In the genomic region with DNA sequence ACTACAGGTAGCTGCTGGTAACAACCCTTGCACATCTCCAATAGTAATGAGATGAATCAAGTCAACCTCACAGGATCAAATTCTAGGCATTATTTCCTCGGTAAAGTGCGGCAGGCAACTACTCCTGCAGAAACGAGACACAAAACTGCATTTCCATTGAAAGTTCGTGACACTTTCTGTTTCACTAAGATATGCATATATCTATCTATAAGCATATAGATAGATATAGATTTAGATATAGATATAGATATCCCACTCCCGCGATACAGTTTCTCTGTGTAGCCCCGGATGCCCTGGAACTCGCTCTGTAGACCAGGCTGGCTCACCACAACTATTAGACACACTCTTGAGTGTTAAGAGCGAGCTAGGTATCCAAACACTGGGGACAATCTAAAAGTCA, we compare ENCODE assay signal across 8 mouse cellular contexts. TPM values are rescaled to one million over a fixed set of nuclear protein-coding genes. Genes with fewer than 3 reads are reported as not detected.
A peak's percentile ranks its signal among the peaks of the same experiment; 100 is the strongest.
DNase-seq lines count a peak whose midpoint lies in the region; ATAC-seq and TF ChIP-seq lines count a peak whose summit lies in the region.

No protein-coding gene starts in this region.

- H3K27ac ChIP-seq in heart, embryonic 14.5 days (replicated peaks in 1 of 2; ENCODE audit: control insufficient read depth in 1 of 2, insufficient read depth in 1 of 2, low read depth in 2 of 2, low read length in 2 of 2), result no peak overlapping the region; a peak in 1 of 4 replicates
- H3K27ac ChIP-seq in forebrain, postnatal 0 days (ENCODE audit: low read depth, low read length), result no peak overlapping the region
- no peak overlapping the region for H3K27ac ChIP-seq in midbrain, embryonic 11.5 days (ENCODE audit: low read depth, low read length)

- H3K36me3 ChIP-seq in heart, embryonic 14.5 days (ENCODE audit: control insufficient read depth, insufficient read depth, low read length), result no peaks in the 10 kb centered on the region
- peaks cover 6% of the 10 kb centered on the region for H3K36me3 ChIP-seq in E14TG2a.4 (ENCODE audit: insufficient read depth, low read length)
- no peaks in the 10 kb centered on the region for H3K36me3 ChIP-seq in forebrain, postnatal 0 days (ENCODE audit: insufficient read depth)
- H3K36me3 ChIP-seq in midbrain, embryonic 11.5 days (ENCODE audit: control insufficient read depth, insufficient read depth, low read length), result no peaks in the 10 kb centered on the region

- H3K9ac ChIP-seq in heart, embryonic 14.5 days (ENCODE audit: low read length), result peak overlapping the region; percentile 87
- H3K9ac ChIP-seq in forebrain, postnatal 0 days, result peak overlapping the region; percentile 86
- peak overlapping the region; percentile 89 for H3K9ac ChIP-seq in midbrain, embryonic 11.5 days (ENCODE audit: low read length)

- peak overlapping the region; percentile 73 to 82 for H3K4me3 ChIP-seq in heart, embryonic 14.5 days (ENCODE audit: control insufficient read depth in 1 of 2, insufficient read depth in 1 of 2, low read depth in 1 of 2, low read length in 2 of 2)
- peak overlapping the region; percentile 84 for H3K4me3 ChIP-seq in E14TG2a.4 (replicated peaks; ENCODE audit: low read length)
- H3K4me3 ChIP-seq in forebrain, postnatal 0 days (ENCODE audit: low read depth, low read length), result peak overlapping the region; percentile 53
- peak overlapping the region; percentile 64 for H3K4me3 ChIP-seq in midbrain, embryonic 11.5 days (ENCODE audit: low read depth, low read length)

- H3K4me2 ChIP-seq in heart, embryonic 14.5 days (ENCODE audit: low read length), result peak overlapping the region; percentile 74
- H3K4me2 ChIP-seq in forebrain, postnatal 0 days (ENCODE audit: low read depth), result peak overlapping the region; percentile 65
- H3K4me2 ChIP-seq in midbrain, embryonic 11.5 days, result peak overlapping the region; percentile 52

- no peak for ATAC-seq in heart, embryonic 14.5 days (ENCODE audit: insufficient number of reproducible peaks, insufficient read depth, low FRiP score, low read depth)
- ATAC-seq in forebrain, postnatal 0 days, result no peak
- peak; percentile 18; the same call in 1 of the 2 replicates for ATAC-seq in midbrain, embryonic 11.5 days (ENCODE audit: low FRiP score)

- H3K4me1 ChIP-seq in heart, embryonic 14.5 days (ENCODE audit: control insufficient read depth in 2 of 2, insufficient read depth in 2 of 2, low read length in 2 of 2), result peaks cover 0 to 6% of the 10 kb centered on the region in 2 experiments; a peak in 1 of 4 replicates
- H3K4me1 ChIP-seq in E14TG2a.4 (replicated peaks; ENCODE audit: low read depth, low read length), result peaks cover 13% of the 10 kb centered on the region
- peaks cover 10% of the 10 kb centered on the region; the same call in 1 of the 2 replicates for H3K4me1 ChIP-seq in forebrain, postnatal 0 days (ENCODE audit: insufficient read depth)
- H3K4me1 ChIP-seq in midbrain, embryonic 11.5 days (ENCODE audit: control insufficient read depth, insufficient read depth, low read length), result peaks cover 4% of the 10 kb centered on the region; the same call in 1 of the 2 replicates

- no peaks in the 10 kb centered on the region for H3K27me3 ChIP-seq in heart, embryonic 14.5 days (ENCODE audit: control insufficient read depth, insufficient read depth, low read length)
- H3K27me3 ChIP-seq in E14TG2a.4 (ENCODE audit: insufficient read depth, low read length), result no peaks in the 10 kb centered on the region
- no peaks in the 10 kb centered on the region for H3K27me3 ChIP-seq in forebrain, postnatal 0 days (ENCODE audit: insufficient read depth, low read length)
- H3K27me3 ChIP-seq in midbrain, embryonic 11.5 days (ENCODE audit: control insufficient read depth, insufficient read depth, low read length), result no peaks in the 10 kb centered on the region

- no peak for TF ChIP-seq CTCF in E14TG2a.4 (conservative IDR thresholded peaks at IDR 0.05; ENCODE audit: low read length)
- no peak for TF ChIP-seq CTCF in forebrain, postnatal 0 days (IDR thresholded peaks at IDR 0.05; ENCODE audit: low read depth)

- DNase-seq in heart, postnatal 14 days, result no peak
- peak; percentile 8 for DNase-seq in forebrain, postnatal 0 days
- no peak for DNase-seq in midbrain, embryonic 11.5 days (ENCODE audit: low spot score, missing footprints)
- DNase-seq in T-cell, adult 2 months (ENCODE audit: low spot score), result no peak
- no peak for DNase-seq in frontal cortex, postnatal 14 days (ENCODE audit: low spot score in 2 of 2)
- DNase-seq in lung, postnatal 36 days, result no peak

- WGBS in heart, embryonic 14.5 days, result 29% methylated on average over 9 of the region's 9 CpGs
- WGBS in forebrain, postnatal 0 days, result 25% methylated on average over 9 of the region's 9 CpGs
- 33% methylated on average over 9 of the region's 9 CpGs for WGBS in midbrain, embryonic 11.5 days

- intact Hi-C loops in heart, postnatal 14 days (cut with DNase I), result no loop called here

- H3K9me3 ChIP-seq in heart, embryonic 14.5 days (ENCODE audit: control insufficient read depth, low read length), result no peaks in the 10 kb centered on the region
- H3K9me3 ChIP-seq in E14TG2a.4 (ENCODE audit: low read length), result no peaks in the 10 kb centered on the region
- no peaks in the 10 kb centered on the region for H3K9me3 ChIP-seq in forebrain, postnatal 0 days (ENCODE audit: low read length)
- H3K9me3 ChIP-seq in midbrain, embryonic 11.5 days (ENCODE audit: control insufficient read depth, low read length), result no peaks in the 10 kb centered on the region

RNA-seq across cellular contexts. Expression of gene 1190007I07Rik, which starts 0.8 kb away (rescaled TPM):
- polyA plus RNA-seq in heart, embryonic 14.5 days (2014; fragmentation: Nextera tagmentation; extraction: Ambion mirVana), result 44.4 and 44.9 TPM in 2 replicates
- 10 to 100 TPM; 20.5 to 25.0 TPM for total RNA-seq in heart, postnatal 14 days (2021)
- 21.0 and 28.7 TPM in 2 replicates for total RNA-seq in forebrain, postnatal 0 days (2014; rRNA removed)
- 29.4 and 29.8 TPM in 2 replicates for polyA plus RNA-seq in forebrain, postnatal 0 days (2015; fragmentation: Nextera tagmentation; extraction: Ambion mirVana)
- 35.9 and 39.7 TPM in 2 replicates for polyA plus RNA-seq in midbrain, embryonic 11.5 days (2014; fragmentation: Nextera tagmentation; extraction: Ambion mirVana)

RNA-seq across cellular contexts. Expression of gene Tdg, which starts 7.4 kb away (rescaled TPM):
- 77.4 and 81.7 TPM in 2 replicates for polyA plus RNA-seq in heart, embryonic 14.5 days (2014; fragmentation: Nextera tagmentation; extraction: Ambion mirVana)
- total RNA-seq in heart, postnatal 14 days (2021), result 10 to 100 TPM; 22.9 to 23.8 TPM
- total RNA-seq in forebrain, postnatal 0 days (2014; rRNA removed), result 85.0 and 99.5 TPM in 2 replicates
- 132 and 142 TPM in 2 replicates for polyA plus RNA-seq in forebrain, postnatal 0 days (2015; fragmentation: Nextera tagmentation; extraction: Ambion mirVana)
- 340 and 352 TPM in 2 replicates for polyA plus RNA-seq in midbrain, embryonic 11.5 days (2014; fragmentation: Nextera tagmentation; extraction: Ambion mirVana)
